Mouse (Mus musculus) brown adipose tissue, adult 24 weeks (tissue): ENCODE data around the gene Cbr4. TPM values are rescaled to one million over a fixed set of nuclear protein-coding genes. Genes with fewer than 3 reads are reported as not detected.

Experiments
- H3K27ac ChIP-seq: fragments of 200-500 bp; replicated peaks from 2 replicates; pipeline ENCODE4 v1.5.1; 2012; ENCODE audit warnings: low read depth, mild to moderate bottlenecking, low read length
- H3K4me1 ChIP-seq: fragments of 200-500 bp; 2 replicates; pipeline ENCODE4 v1.6.1; 2012; ENCODE audit warnings: low read length, mixed read lengths; ENCODE audit not compliant: control insufficient read depth, insufficient read depth, insufficient read length
- H3K4me3 ChIP-seq: fragments of 200-500 bp; 2 replicates; pipeline ENCODE4 v1.5.1; 2012; ENCODE audit warnings: low read depth, mild to moderate bottlenecking, low read length, moderate library complexity; ENCODE audit not compliant: insufficient read depth
- polyA plus RNA-seq: library from polyadenylated mRNA; stranded (reverse); fragments of >200 nt; gene quantifications from 2 replicates; pipeline ENCODE4 v1.2.4, GENCODE M21; 2012; ENCODE audit not compliant: missing spikeins, insufficient read depth, insufficient read length

Gene Cbr4
- 155 and 171 TPM in 2 replicates for polyA plus RNA-seq

DNA sequence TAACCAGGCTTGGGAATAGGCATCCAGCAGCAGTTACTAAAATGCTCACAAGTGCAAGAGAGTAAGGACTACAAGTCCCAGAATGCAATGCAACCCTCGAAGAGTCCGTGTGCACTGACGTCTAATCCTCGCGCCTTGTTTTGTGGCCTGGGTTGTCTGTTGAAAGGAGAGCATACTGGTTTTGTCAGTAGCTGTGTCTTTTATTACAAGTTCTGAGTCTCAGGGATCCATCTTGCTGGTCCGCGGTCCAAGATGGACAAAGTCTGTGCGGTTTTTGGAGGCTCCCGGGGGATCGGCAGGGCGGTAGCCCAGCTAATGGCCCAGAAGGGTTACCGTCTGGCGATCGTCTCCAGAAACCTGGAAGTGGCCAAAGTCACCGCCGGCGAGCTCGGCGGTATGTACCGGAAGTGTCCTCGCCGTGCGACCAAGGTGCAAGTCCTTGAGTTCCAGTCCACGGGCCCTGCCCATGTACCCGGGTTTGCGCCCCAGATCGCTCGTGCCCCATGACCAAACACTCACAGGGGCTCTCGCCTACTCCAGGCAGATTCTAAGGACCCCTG lies at the start of gene Cbr4:
Gene Cbr4 (plus strand): TSS at position 138 of the 560 bp plus-strand sequence.
- H3K4me1 ChIP-seq = peaks cover 4% of the 10 kb centered on the region; the same call in 1 of the 2 replicates
- H3K4me3 ChIP-seq = peak within 1 kb of the TSS; percentile 90
- H3K27ac ChIP-seq = peak within 1 kb of the TSS; percentile 96

DNA sequence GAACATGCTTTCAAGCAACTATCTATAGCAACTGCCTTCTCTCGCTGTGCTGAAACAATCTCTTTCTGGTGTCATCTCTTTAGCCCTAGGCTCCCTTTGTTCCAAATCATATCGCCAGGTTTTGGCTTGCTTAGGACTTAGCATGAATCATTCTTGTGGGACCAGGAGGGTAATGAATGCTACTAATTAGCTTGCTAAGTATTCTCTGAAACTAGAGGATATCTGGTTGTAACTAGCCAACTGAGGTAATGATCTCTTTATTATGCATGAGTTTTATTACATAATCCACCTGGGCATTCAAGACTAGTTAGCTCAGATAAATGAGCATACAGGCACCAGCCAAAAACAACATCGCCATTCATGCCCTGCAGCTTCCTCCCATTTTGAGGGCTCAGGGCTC lies 44.5 kb upstream of the Cbr4 start:
- H3K27ac ChIP-seq = no peak overlapping the region
- H3K4me3 ChIP-seq = no peak overlapping the region
- no peaks in the 10 kb centered on the region for H3K4me1 ChIP-seq

DNA sequence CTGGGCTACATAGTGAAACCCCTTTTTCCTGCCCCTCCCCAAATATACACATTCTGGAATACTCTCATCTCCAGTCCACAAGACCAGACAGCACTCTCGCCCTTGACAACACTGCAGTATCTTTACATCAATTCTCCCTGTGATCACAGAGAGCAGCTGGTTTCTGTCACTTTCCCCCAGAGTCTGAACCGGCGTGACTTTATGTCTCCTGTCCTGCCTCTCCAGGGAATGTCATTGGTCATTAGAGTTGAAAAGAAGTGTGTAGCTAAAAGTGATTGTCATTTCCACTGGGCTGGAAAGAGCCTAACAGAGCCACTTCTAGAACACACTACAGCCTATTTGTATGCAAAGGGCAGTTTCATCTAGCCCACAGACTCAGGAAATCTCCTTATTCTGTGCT lies 43.2 kb upstream of the Cbr4 start:
- Histone ChIP-seq H3K4me3 (no peak overlapping the region), H3K4me1 (no peaks in the 10 kb centered on the region), H3K27ac (no peak overlapping the region)

DNA sequence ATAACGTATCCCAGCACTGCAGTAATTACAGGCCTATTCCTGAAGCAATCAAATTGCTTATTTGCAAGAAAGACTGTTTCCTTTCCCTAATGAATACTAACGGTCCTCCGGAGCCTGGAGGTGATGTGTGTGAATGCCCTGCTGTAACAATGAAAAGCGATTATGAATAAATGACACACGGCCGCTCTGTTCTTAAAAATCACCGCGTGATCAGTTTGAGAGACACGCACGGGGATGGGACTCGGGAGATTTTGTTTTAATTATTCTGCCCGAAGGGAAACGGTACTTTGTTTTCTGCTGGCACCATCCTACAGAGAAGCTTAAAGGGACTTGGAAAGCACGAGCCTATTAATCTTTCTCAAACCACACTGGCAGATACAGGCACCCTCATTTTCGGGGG lies 41.2 kb upstream of the Cbr4 start:
- Histone ChIP-seq H3K4me3 (no peak overlapping the region), H3K4me1 (no peaks in the 10 kb centered on the region)

DNA sequence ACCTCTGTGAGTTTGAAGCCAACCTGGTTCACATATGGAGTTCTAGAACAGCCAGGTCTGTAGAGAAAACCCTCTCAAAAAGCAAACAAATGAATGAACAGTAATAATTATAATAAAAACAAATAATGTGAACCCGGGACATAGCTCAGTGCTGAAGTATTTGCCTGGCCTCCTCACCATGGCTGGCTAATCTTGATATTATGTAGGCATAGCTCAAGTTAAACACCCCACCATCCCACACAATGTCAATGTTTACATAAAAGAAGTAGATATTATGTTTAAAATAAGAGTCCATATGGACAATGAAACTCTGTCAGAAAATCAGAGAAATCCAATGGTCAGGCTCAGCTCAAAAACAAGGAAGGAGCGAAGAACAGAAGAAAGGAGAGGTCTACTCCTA lies 39.4 kb upstream of the Cbr4 start:
- H3K4me1 ChIP-seq = no peaks in the 10 kb centered on the region
- H3K4me3 ChIP-seq = no peak overlapping the region
- no peak overlapping the region for H3K27ac ChIP-seq

More for the DNA sequence above, 41.2 kb upstream of the Cbr4 start:
- no peak overlapping the region for H3K27ac ChIP-seq

DNA sequence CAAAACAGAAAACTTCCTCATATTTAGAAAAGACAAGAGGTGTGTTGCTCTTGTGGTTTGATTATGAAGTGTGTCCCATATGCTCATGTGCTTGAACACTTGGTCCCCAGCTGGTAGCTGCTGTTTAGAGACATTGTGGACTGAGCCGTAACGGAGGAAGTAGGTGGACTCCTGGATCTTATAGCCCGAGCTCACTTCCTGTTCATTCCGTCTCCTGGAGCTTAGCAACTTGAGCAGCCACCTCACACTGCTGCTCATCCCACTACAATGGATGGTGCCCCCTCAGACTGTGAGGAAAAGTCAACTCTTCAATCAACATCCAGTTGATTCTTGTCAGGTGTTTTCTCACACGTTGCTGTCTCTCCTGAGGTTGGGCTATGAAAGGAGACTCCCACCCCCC lies 38.7 kb upstream of the Cbr4 start:
- Histone ChIP-seq H3K4me3 (no peak overlapping the region), H3K27ac (no peak overlapping the region), H3K4me1 (no peaks in the 10 kb centered on the region)

DNA sequence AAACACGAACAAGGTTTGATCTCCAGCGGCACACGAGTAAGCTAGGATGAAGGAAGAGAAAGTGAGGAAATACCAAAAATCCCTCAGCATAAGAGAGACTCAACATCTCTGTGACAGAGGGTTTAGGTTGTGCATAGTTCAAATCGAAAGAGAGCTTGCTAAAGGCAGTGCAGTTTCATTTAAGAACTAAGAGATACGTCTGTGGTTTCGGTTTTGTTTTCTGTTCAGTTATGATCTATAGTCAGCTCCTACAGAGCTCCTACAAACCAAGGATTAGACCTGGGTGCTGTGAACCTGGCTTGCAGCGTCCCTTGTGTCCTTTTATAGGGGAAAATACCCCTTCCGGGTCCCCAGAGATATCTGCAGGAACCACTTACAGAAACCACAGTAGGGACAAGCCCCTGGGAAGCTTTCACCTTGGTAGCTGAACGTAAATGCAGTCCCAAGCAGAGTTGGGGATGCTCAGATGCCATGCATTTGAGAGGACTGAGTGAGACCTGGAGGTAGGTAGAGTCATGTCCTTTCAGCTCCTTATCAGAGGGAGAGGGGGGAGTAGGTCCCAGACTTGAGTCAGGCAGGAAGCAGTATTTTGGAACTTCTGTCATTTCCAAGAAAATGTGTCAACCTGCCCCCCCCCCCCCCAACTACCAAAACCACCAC lies 36.5 kb upstream of the Cbr4 start:
- H3K4me1 ChIP-seq = no peaks in the 10 kb centered on the region
- H3K4me3 ChIP-seq = peak overlapping the region; percentile 35
- H3K27ac ChIP-seq = no peak overlapping the region

DNA sequence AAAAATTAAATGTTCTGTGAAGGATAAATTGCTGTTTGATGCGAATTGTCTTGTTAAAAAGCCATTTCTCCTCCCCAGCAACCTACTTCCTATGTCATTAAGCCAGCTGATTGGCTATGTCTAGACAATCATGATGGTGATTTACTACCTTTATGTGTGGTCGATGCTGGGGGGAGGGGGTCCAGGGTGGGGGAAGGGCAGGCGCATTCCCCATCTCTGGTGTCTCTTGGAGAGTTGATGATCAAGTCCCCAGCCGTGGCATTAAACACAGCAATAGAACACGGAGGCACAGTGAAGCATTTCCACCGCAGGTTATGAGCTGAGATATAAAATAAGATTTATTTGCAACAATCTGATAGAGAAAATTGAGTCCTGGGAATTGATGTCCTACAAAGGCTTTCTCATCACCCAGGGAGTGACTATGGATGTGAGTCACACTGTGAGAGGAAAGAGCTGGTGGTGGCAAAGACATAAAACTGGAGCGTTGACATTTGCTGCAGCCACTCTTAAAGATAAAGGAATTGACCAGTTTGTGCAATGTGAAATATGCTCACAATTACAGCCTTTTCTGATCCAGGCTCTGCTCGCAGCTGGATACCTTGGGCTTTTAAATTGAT lies 35.7 kb upstream of the Cbr4 start:
- Histone ChIP-seq H3K4me3 (no peak overlapping the region), H3K27ac (no peak overlapping the region), H3K4me1 (no peaks in the 10 kb centered on the region)

DNA sequence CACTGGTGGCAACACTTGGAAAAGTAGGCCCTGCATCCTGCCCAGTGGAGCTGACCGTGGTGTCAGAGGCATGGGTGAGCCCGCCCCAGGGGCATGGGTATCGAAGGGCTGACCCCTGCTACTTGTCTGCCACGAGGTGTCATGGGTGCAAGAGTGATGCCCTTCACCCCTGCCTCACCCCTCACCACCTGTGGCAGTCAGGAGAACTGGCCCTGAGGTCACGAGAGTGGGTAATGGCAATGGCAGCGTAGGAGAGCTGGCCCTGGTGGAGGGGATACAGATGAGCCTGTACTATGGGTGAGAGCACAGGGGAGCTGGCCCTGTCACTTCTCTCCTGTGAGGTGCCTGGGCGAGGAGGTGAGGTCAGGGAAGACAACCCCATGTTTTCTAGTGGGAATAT lies 27.8 kb upstream of the Cbr4 start:
- H3K4me3 ChIP-seq = no peak overlapping the region
- no peak overlapping the region for H3K27ac ChIP-seq
- no peaks in the 10 kb centered on the region for H3K4me1 ChIP-seq

DNA sequence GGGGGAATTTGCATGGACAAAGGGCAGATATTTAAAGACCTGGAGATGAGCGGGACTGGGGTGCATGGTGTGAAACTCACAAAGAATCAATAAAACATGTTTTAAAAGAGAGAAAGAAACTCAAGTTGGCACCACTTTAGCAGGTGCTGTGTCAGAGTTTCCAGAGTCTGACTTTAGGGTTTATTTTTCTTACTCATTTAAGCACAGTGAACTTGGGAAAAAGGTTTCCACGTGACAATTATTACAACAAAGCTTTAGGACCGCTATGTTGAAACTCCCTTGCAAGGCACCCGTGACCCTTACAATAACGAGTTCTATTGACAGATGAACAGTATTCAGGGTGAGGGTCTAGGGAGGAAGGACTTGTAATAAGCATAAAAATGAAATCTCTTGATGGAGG lies 25.3 kb upstream of the Cbr4 start:
- Histone ChIP-seq H3K4me1 (no peaks in the 10 kb centered on the region), H3K27ac (no peak overlapping the region), H3K4me3 (no peak overlapping the region)

DNA sequence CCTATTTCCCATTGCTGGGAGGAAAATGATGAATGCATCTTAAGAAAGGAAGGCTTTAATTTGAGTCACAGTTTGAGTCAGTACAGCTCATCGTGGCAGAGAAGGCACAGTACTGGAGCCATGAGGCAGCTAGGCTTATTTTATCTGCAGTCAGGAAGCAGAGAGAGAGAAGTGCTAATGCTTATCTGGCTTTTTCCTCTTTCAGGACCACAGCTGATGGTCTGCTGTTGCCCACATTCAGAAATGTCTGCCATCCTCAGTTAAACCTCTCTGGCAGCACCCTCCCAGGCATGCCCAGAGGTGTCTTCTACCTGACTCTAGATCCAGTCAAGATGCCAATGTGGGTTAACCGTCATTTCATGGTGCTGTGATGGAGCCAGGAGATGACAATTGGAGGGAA lies 23.1 kb upstream of the Cbr4 start:
- Histone ChIP-seq H3K4me1 (no peaks in the 10 kb centered on the region), H3K4me3 (no peak overlapping the region), H3K27ac (no peak overlapping the region)

DNA sequence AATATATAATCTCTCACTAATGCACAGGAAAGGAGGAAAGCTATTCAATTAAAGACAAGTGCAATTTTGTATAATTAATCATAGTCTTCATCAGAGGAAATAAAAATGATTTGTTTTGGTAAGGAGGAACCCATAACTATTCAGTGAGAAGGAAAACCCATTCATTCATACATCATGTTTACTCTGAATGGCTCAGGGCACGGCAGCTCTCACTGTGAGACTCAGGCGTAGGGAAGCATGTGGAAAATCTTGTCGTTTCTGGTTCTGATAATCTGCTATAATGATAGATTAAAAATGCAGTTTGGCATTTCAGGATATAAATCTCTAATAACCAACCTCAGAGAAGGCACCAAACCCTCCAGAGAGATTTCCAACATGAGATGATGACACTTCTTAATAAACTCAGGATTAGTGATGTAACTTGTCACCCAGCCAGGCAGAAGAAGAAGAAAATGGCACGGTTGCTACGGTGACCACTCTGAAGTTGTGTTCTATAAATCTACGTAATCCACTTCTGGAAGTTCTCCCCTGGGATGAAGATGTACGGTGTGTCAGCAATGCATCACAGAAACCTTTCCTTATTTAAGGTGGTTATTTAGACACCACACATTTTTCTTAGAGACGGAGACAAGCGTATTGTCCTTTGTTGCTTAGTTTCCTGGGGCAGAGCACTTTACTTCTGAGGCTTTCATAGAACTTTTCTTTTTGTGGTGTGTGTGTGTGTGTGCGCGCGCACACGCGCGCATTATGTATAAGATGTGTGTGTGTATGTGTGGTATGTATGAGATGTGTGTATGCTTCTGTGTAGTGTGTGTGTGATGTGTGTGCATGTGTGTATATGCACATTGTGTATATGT lies 20.6 kb upstream of the Cbr4 start:
- no peak overlapping the region for H3K4me3 ChIP-seq
- no peaks in the 10 kb centered on the region for H3K4me1 ChIP-seq
- no peak overlapping the region for H3K27ac ChIP-seq

DNA sequence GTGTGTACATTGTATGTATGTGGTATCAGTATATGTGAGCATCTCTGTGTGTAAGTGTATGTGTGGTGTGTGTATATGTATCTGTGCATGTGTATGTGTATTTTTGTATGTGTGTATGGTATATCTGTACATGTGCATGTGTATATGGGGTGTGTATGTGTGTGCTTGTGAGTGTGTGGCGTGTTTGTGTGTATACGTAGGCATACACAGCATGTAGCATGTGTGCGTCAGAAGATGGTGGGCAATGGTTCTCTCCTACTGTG lies 20.1 kb upstream of the Cbr4 start:
- Histone ChIP-seq H3K27ac (no peak overlapping the region), H3K4me1 (no peaks in the 10 kb centered on the region), H3K4me3 (no peak overlapping the region)

DNA sequence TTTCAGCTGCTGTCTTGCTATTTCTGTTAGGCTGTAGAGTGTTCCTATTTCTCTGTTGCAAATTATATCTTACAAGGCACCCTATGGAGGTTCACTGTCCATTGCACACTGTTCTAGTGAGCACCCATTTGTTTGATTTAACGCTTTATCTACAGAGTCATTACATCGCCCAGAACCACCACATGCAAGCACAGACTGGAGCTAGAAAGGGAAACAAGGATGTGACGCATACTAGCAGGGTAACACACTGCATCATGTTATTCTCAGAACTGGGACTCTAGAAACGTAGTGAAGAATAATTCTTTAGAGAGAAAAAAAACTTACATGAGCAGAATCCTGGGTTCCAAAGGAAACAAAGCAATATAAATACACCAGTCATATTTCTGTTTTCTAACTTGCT lies 17.3 kb upstream of the Cbr4 start:
- Histone ChIP-seq H3K4me1 (no peaks in the 10 kb centered on the region), H3K4me3 (no peak overlapping the region)

DNA sequence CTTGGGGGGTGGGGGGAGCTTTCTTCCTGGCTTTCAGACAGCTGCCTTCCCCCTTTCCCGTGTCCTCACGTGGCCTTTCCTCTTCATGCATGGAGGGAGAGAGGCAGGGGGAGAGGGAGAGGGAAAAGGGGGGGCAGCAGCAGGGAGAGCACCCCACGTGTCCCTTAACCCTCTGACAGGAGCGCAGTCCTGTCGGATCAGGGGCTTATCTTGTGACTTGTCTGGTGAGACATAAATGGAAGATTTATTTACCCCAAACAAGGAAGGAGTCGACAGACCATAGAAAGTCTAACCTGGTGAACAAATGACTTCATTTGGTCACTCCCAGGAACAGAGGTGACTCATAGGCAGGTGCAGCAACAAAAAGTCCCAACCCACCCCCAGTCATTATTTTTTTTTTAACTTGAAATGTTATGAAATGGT lies 12.3 kb upstream of the Cbr4 start:
- Histone ChIP-seq H3K4me1 (no peaks in the 10 kb centered on the region), H3K4me3 (no peak overlapping the region), H3K27ac (no peak overlapping the region)

More for the DNA sequence above, 17.3 kb upstream of the Cbr4 start:
- H3K27ac ChIP-seq = no peak overlapping the region
